Mouse (Mus musculus): ENCODE data around the gene Myt1l. TPM values are rescaled to one million over a fixed set of nuclear protein-coding genes. Genes with fewer than 3 reads are reported as not detected.

Myt1l gene
- polyA plus RNA-seq, 1 experiment from 2014 or later = 0.03 TPM

DNA sequence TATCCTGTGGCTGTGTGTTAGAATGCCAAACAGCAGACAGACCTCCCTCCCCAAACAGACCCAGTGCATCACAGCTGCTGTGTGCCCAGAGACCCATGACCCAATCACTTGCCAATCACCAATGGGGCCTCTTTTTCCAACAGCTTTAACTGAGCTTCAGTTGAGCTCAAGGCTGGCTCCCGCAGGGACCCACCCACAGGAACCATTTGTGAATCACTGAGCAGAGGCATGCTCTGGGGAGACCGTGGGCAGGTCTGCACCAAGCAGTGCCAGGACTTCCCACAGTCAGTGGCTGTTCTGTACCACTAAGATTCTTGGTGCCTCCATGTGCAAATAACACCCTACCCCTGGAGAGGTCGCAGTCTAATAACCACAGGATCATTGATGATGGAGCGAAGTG, 27.5 kb downstream of the Myt1l start:
- H3K4me2 ChIP-seq (ENCODE audit: low read depth, low read length) = no peak overlapping the region
- H3K36me3 ChIP-seq (ENCODE audit: control insufficient read depth, insufficient read depth) = no peaks in the 10 kb centered on the region
- H3K4me3 ChIP-seq (ENCODE audit: low read length) = no peak overlapping the region
- no peak overlapping the region for H3K27ac ChIP-seq (ENCODE audit: low read length)
- 78% methylated on average over 4 of the region's 4 CpGs for WGBS
- H3K27me3 ChIP-seq (ENCODE audit: control insufficient read depth, insufficient read depth, low read length) = no peaks in the 10 kb centered on the region
- H3K9me3 ChIP-seq (replicated peaks; ENCODE audit: control insufficient read depth, low read length) = no peaks in the 10 kb centered on the region
- no peak for ATAC-seq (replicated peaks; ENCODE audit: extremely low read depth, insufficient read depth, low FRiP score)
- no peak overlapping the region for H3K9ac ChIP-seq (ENCODE audit: low read length)
- no peaks in the 10 kb centered on the region for H3K4me1 ChIP-seq (ENCODE audit: control insufficient read depth, insufficient read depth, low read length)

DNA sequence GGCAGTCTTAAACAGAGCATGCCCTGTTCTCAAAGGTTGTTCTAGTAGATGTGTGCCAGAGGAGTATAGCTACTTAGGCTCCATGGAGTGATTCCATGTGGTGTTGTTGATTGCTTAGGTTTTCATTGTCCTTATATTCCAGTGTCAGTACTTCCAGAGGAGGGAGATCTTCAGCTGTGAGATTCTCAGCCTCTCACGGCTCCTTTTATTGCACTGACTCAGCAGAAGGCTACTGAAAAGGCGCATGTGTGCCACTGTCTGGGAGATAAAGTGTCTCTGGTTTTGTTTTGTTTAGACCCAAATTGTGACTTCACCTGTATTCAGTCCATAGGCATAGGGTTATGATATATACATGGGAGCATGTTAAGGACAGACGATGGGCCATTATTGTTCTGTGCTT, 28.2 kb downstream of the Myt1l start:
- 64% methylated on average over 3 of the region's 3 CpGs for WGBS
- Histone ChIP-seq H3K4me1 (ENCODE audit: control insufficient read depth, insufficient read depth, low read length) (no peaks in the 10 kb centered on the region), H3K9ac (ENCODE audit: low read length) (no peak overlapping the region), H3K36me3 (ENCODE audit: control insufficient read depth, insufficient read depth) (no peaks in the 10 kb centered on the region), H3K27me3 (ENCODE audit: control insufficient read depth, insufficient read depth, low read length) (no peaks in the 10 kb centered on the region), H3K4me2 (ENCODE audit: low read depth, low read length) (no peak overlapping the region), H3K9me3 (replicated peaks; ENCODE audit: control insufficient read depth, low read length) (no peaks in the 10 kb centered on the region), H3K4me3 (ENCODE audit: low read length) (no peak overlapping the region), H3K27ac (ENCODE audit: low read length) (no peak overlapping the region)
- no peak for ATAC-seq (replicated peaks; ENCODE audit: extremely low read depth, insufficient read depth, low FRiP score)

DNA sequence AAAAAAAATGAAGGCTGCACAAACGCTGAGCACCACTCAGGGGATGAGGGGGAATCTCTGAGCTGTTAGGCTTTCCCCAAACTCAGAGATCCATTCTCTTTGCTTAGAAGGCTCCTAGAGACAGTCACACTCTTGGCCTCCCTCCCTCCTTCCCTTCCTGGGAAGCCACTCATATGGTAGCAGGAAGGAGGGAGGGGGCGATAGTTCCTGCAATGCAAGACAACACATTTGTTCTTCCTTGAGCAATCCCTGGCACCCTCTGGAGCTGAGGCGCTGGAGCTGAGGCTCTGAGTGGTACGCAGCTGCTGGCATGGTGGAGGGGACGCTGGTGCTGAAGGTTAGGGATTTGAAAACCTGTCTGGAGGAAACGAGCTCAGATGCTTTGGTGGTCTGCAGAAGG, 28.7 kb downstream of the Myt1l start:
- ATAC-seq (replicated peaks; ENCODE audit: extremely low read depth, insufficient read depth, low FRiP score) = no peak
- H3K27me3 ChIP-seq (ENCODE audit: control insufficient read depth, insufficient read depth, low read length) = no peaks in the 10 kb centered on the region
- no peak overlapping the region for H3K4me2 ChIP-seq (ENCODE audit: low read depth, low read length)
- H3K27ac ChIP-seq (ENCODE audit: low read length) = no peak overlapping the region
- no peak overlapping the region for H3K9ac ChIP-seq (ENCODE audit: low read length)
- no peaks in the 10 kb centered on the region for H3K4me1 ChIP-seq (ENCODE audit: control insufficient read depth, insufficient read depth, low read length)
- H3K36me3 ChIP-seq (ENCODE audit: control insufficient read depth, insufficient read depth) = no peaks in the 10 kb centered on the region
- H3K9me3 ChIP-seq (replicated peaks; ENCODE audit: control insufficient read depth, low read length) = no peaks in the 10 kb centered on the region
- WGBS = 44% methylated on average over 6 of the region's 6 CpGs
- H3K4me3 ChIP-seq (ENCODE audit: low read length) = no peak overlapping the region

DNA sequence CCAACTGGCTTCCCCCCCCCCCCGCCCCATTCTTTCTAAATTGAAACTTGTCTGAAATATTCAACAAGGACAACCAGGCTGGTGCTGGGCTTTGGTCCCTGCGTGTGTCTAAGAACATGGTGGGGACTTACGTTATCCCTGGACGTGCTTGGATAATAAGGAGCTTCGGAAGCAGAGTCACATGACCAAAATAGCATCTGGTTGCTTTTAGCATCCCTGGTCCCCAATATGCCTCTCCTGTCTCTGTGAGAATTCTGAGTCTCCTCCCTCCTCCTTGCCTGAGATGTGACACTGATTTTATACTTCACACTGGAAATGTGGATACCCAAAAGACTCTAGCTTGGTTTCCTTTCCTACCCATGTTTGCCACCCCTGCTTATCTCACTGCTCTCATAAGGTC, 31.6 kb downstream of the Myt1l start:
- 70% methylated on average over 5 of the region's 5 CpGs for WGBS
- H3K36me3 ChIP-seq (ENCODE audit: control insufficient read depth, insufficient read depth) = no peaks in the 10 kb centered on the region
- no peaks in the 10 kb centered on the region for H3K4me1 ChIP-seq (ENCODE audit: control insufficient read depth, insufficient read depth, low read length)
- H3K27me3 ChIP-seq (ENCODE audit: control insufficient read depth, insufficient read depth, low read length) = no peaks in the 10 kb centered on the region
- H3K9me3 ChIP-seq (replicated peaks; ENCODE audit: control insufficient read depth, low read length) = no peaks in the 10 kb centered on the region
- no peak for ATAC-seq (replicated peaks; ENCODE audit: extremely low read depth, insufficient read depth, low FRiP score)
- H3K9ac ChIP-seq (ENCODE audit: low read length) = no peak overlapping the region
- no peak overlapping the region for H3K4me2 ChIP-seq (ENCODE audit: low read depth, low read length)
- H3K4me3 ChIP-seq (ENCODE audit: low read length) = no peak overlapping the region
- no peak overlapping the region for H3K27ac ChIP-seq (ENCODE audit: low read length)

DNA sequence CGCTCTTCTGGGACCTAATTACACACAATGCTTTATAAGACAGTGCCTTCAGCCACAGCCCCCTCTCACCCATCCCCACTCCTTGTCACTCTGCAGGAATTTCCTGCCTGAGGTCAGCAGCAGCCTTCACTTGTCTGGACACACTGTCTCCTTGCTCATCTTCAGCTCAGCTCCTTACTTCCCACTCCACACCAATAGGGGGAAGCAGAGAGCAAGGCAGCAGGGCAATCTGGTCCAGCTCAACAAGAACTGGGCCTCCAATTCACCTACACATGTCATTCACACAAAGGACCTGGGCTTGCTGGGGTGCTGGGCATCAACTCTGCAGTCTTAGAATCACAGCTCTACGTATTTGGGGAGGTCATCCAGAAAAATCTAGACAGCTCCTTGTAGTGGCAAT, 33.0 kb downstream of the Myt1l start:
- WGBS = 84% methylated on average over 2 of the region's 2 CpGs
- Histone ChIP-seq H3K27me3 (ENCODE audit: control insufficient read depth, insufficient read depth, low read length) (no peaks in the 10 kb centered on the region), H3K36me3 (ENCODE audit: control insufficient read depth, insufficient read depth) (no peaks in the 10 kb centered on the region), H3K4me2 (ENCODE audit: low read depth, low read length) (no peak overlapping the region), H3K27ac (ENCODE audit: low read length) (no peak overlapping the region), H3K9me3 (replicated peaks; ENCODE audit: control insufficient read depth, low read length) (no peaks in the 10 kb centered on the region), H3K4me1 (ENCODE audit: control insufficient read depth, insufficient read depth, low read length) (no peaks in the 10 kb centered on the region), H3K4me3 (ENCODE audit: low read length) (no peak overlapping the region), H3K9ac (ENCODE audit: low read length) (no peak overlapping the region)
- ATAC-seq (replicated peaks; ENCODE audit: extremely low read depth, insufficient read depth, low FRiP score) = no peak

DNA sequence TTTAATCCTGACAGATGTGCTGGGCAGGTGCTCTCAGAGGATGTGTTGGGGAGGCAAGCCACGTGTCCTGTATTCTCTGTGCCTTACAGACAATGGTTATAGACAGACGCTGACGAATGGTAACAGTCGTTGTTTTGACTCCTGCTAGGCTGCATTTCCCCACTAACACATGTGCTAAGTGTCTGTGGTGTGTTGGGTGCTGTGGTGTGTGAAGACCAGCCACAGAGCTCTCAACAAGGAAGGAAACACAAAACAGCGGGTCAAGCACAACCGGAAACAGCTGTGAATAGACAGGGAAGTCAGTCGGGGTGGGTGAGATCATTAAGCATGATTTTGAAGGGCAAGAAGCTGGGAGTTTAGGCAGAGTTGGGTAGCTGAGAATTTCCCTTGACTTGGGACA, 41.1 kb downstream of the Myt1l start:
- no peak overlapping the region for H3K27ac ChIP-seq (ENCODE audit: low read length)
- no peaks in the 10 kb centered on the region for H3K27me3 ChIP-seq (ENCODE audit: control insufficient read depth, insufficient read depth, low read length)
- 60% methylated on average over 7 of the region's 7 CpGs for WGBS
- H3K36me3 ChIP-seq (ENCODE audit: control insufficient read depth, insufficient read depth) = no peaks in the 10 kb centered on the region
- H3K9ac ChIP-seq (ENCODE audit: low read length) = no peak overlapping the region
- H3K9me3 ChIP-seq (replicated peaks; ENCODE audit: control insufficient read depth, low read length) = no peaks in the 10 kb centered on the region
- no peak overlapping the region for H3K4me3 ChIP-seq (ENCODE audit: low read length)
- no peaks in the 10 kb centered on the region for H3K4me1 ChIP-seq (ENCODE audit: control insufficient read depth, insufficient read depth, low read length)
- no peak for ATAC-seq (replicated peaks; ENCODE audit: extremely low read depth, insufficient read depth, low FRiP score)
- H3K4me2 ChIP-seq (ENCODE audit: low read depth, low read length) = no peak overlapping the region

DNA sequence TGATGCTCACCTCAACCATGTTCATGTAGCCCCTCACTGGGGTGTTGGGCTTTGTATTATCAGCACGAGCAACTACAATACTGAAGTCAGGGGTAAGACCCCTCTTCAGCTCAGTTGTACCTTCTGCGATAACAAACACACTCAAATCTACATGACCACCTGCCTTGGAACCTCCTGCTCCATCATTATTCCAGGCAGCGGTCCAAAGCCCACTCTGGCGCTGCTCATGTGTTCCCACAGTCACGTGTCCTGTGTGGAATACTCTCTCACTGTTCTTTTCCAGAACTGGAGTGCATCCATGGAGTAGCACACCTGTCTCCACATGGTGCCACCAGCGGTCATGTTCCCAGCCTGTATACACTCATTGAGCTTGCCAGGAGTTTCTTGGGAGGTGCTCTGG, 42.2 kb downstream of the Myt1l start:
- Histone ChIP-seq H3K9me3 (replicated peaks; ENCODE audit: control insufficient read depth, low read length) (no peaks in the 10 kb centered on the region), H3K4me2 (ENCODE audit: low read depth, low read length) (no peak overlapping the region), H3K27me3 (ENCODE audit: control insufficient read depth, insufficient read depth, low read length) (no peaks in the 10 kb centered on the region), H3K9ac (ENCODE audit: low read length) (no peak overlapping the region), H3K27ac (ENCODE audit: low read length) (no peak overlapping the region), H3K36me3 (ENCODE audit: control insufficient read depth, insufficient read depth) (no peaks in the 10 kb centered on the region), H3K4me3 (ENCODE audit: low read length) (no peak overlapping the region), H3K4me1 (ENCODE audit: control insufficient read depth, insufficient read depth, low read length) (no peaks in the 10 kb centered on the region)
- ATAC-seq (replicated peaks; ENCODE audit: extremely low read depth, insufficient read depth, low FRiP score) = no peak
- 79% methylated on average over 6 of the region's 6 CpGs for WGBS

DNA sequence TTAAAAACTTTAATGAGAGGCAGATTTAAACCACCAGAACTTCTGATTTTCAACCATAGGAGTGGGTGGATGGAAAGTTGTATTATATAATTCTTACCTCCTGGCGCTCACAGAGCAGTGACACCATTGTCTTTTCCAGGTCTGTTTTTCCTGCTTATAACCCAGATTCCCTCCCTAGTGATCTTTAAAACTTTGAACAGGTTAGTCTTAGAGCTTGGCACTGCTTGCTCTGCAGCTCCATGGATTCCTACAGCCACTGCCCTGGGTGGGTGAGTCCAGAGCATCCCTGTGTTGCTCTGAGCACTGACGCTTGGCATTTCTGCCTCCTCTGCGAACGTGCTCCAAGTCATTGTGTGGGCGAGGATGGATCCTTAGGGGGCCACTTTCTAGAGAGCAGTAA, 43.4 kb downstream of the Myt1l start:
- Histone ChIP-seq H3K27ac (ENCODE audit: low read length) (no peak overlapping the region), H3K36me3 (ENCODE audit: control insufficient read depth, insufficient read depth) (no peaks in the 10 kb centered on the region), H3K4me3 (ENCODE audit: low read length) (no peak overlapping the region), H3K9ac (ENCODE audit: low read length) (no peak overlapping the region), H3K9me3 (replicated peaks; ENCODE audit: control insufficient read depth, low read length) (no peaks in the 10 kb centered on the region), H3K27me3 (ENCODE audit: control insufficient read depth, insufficient read depth, low read length) (no peaks in the 10 kb centered on the region), H3K4me2 (ENCODE audit: low read depth, low read length) (no peak overlapping the region), H3K4me1 (ENCODE audit: control insufficient read depth, insufficient read depth, low read length) (no peaks in the 10 kb centered on the region)
- ATAC-seq (replicated peaks; ENCODE audit: extremely low read depth, insufficient read depth, low FRiP score) = no peak
- 79% methylated on average over 5 of the region's 5 CpGs for WGBS

DNA sequence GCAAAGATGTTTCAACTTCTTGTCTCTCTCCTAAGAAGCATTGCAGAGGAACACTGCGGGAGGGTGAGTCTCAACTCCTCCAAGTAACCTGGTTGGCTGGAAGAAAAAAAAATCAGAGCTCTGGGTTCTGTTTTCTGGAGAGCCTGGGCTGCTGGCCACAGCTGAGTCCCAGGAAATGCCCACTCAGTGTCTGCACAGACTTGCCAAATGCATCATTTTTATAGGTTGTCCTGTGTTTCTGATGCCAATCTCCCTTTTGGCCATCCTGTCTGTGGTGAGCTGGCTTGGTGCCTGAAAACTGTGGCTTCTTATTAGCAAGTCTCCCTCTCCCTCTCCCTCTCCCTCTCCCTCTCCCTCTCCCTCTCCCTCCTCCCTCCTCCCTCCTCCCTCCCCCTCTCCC, 65.6 kb downstream of the Myt1l start:
- no peaks in the 10 kb centered on the region for H3K36me3 ChIP-seq (ENCODE audit: control insufficient read depth, insufficient read depth)
- no peaks in the 10 kb centered on the region for H3K27me3 ChIP-seq (ENCODE audit: control insufficient read depth, insufficient read depth, low read length)
- H3K9me3 ChIP-seq (replicated peaks; ENCODE audit: control insufficient read depth, low read length) = peaks cover 6% of the 10 kb centered on the region; the same call in 1 of the 2 replicates
- no peaks in the 10 kb centered on the region for H3K4me1 ChIP-seq (ENCODE audit: control insufficient read depth, insufficient read depth, low read length)
- no peak overlapping the region for H3K27ac ChIP-seq (ENCODE audit: low read length)
- no peak overlapping the region for H3K4me3 ChIP-seq (ENCODE audit: low read length)
- ATAC-seq (replicated peaks; ENCODE audit: extremely low read depth, insufficient read depth, low FRiP score) = no peak
- 88% methylated on average over 1 of the region's 1 CpGs for WGBS
- no peak overlapping the region for H3K4me2 ChIP-seq (ENCODE audit: low read depth, low read length)
- H3K9ac ChIP-seq (ENCODE audit: low read length) = no peak overlapping the region

DNA sequence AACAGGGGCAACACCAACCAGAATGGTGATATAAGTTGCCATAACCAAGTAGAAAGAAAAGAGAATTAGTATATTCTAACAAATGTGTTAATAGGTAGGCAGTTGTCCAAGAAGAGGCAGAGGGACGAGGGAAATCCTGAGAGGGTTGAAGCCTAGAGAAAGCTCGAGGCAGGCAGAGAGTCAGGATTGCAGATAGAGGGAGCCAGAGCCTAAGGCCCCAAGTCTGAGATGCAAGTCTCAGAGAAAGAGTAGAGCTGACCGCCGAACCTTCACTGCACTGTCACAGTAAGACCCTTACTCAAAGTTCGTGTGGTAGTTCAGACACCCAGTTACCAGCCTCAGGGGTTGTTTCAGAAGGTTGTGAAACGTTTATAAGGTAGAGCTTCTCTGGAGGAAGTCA, 71.7 kb downstream of the Myt1l start:
- H3K4me3 ChIP-seq (ENCODE audit: low read length) = no peak overlapping the region
- ATAC-seq (replicated peaks; ENCODE audit: extremely low read depth, insufficient read depth, low FRiP score) = no peak
- no peaks in the 10 kb centered on the region for H3K36me3 ChIP-seq (ENCODE audit: control insufficient read depth, insufficient read depth)
- H3K9me3 ChIP-seq (replicated peaks; ENCODE audit: control insufficient read depth, low read length) = no peaks in the 10 kb centered on the region
- no peak overlapping the region for H3K9ac ChIP-seq (ENCODE audit: low read length)
- no peaks in the 10 kb centered on the region for H3K27me3 ChIP-seq (ENCODE audit: control insufficient read depth, insufficient read depth, low read length)
- H3K4me2 ChIP-seq (ENCODE audit: low read depth, low read length) = no peak overlapping the region
- no peak overlapping the region for H3K27ac ChIP-seq (ENCODE audit: low read length)
- WGBS = 50% methylated on average over 6 of the region's 6 CpGs
- no peaks in the 10 kb centered on the region for H3K4me1 ChIP-seq (ENCODE audit: control insufficient read depth, insufficient read depth, low read length)

Measured in heart, embryonic 16.5 days (tissue).